ENCODE assay signal across 9 mouse cellular contexts in genomic region chr1:181466601-181467320, GRCm38 (mm10). TPM values are rescaled to one million over a fixed set of nuclear protein-coding genes. Genes with fewer than 3 reads are reported as not detected.
DNase-seq lines count a peak whose midpoint lies in the region.
"Had no signal": no experiment of that assay in that cellular context is flagged by ENCODE, and none has a peak within 500 bp of the region (broad histone marks: within the 10 kb centered on the region; RNA-seq: fewer than 3 reads in every experiment).

No protein-coding gene starts in this region.

- DNase-seq in embryo, embryonic 10.5 days (ENCODE audit: low spot score), result peak; percentile 13
- no peak for DNase-seq in embryo, embryonic 9.5 days (ENCODE audit: extremely low spot score)
- peak; percentile 7 for DNase-seq in urinary bladder, postnatal 14 days (ENCODE audit: low spot score)
- no peak for DNase-seq in urinary bladder, postnatal 36 days (ENCODE audit: low spot score in 2 of 2)
- peak; percentile 69 to 83 for DNase-seq in left cerebral cortex, postnatal 25 days (ENCODE audit: low spot score in 2 of 2)
- DNase-seq in testis, postnatal 14 days (ENCODE audit: low spot score), result peak; percentile 38
- DNase-seq in spleen, postnatal 4 days (ENCODE audit: low spot score in 2 of 2), result no peak
- DNase-seq in urinary bladder, adult 18-20 months (ENCODE audit: low spot score in 2 of 2), result no peak
- DNase-seq: adrenal gland, adult 2 months had no signal

- intact Hi-C loops in left cerebral cortex, postnatal 25 days (cut with DNase I), result loop anchor here (1.0 to 5.0 kb wide), 2 partner anchors 71 to 85 kb away; no protein-coding TSS in a partner anchor

RNA-seq across cellular contexts. Expression of gene Ccdc121, which starts 44.5 kb away (rescaled TPM):
- total RNA-seq in left cerebral cortex, postnatal 25 days (2021), result under 1 TPM; 0.25 to 0.30 TPM
- total RNA-seq: adrenal gland, adult 2 months had no signal

Comparison
In these comparisons a context has a peak if more than half of its experiments do, and no peak if none do; other contexts are left out.
1. DNase-seq: peak in embryo, embryonic 10.5 days (single experiment), urinary bladder, postnatal 14 days (single experiment), left cerebral cortex, postnatal 25 days (2 of 2) and testis, postnatal 14 days (single experiment); none in embryo, embryonic 9.5 days (single experiment), urinary bladder, postnatal 36 days (0 of 2), spleen, postnatal 4 days (0 of 2) and urinary bladder, adult 18-20 months (0 of 2).